Mouse (Mus musculus) hindlimb bud, embryonic 11.5 days (tissue): ENCODE measurements around the gene Spata32.

ENCODE experiments used
- DNase-seq: peaks from one replicate; pipeline ENCODE4 v3.0.0-alpha.2; 2012; ENCODE audit warnings: low read depth, low spot score; ENCODE audit errors: extremely low spot score

Spata32 gene

GRCm38 (mm10) chr11:103208458-103208857 is 9.8 kb downstream of the Spata32 start, which contains the start of gene 1700023F06Rik:
Gene 1700023F06Rik (minus strand): TSS chr11:103208558.
- no peak for DNase-seq

GRCm38 (mm10) chr11:103206203-103206602 is 12.0 kb downstream of the Spata32 start:
- DNase-seq: no peak

DNA sequence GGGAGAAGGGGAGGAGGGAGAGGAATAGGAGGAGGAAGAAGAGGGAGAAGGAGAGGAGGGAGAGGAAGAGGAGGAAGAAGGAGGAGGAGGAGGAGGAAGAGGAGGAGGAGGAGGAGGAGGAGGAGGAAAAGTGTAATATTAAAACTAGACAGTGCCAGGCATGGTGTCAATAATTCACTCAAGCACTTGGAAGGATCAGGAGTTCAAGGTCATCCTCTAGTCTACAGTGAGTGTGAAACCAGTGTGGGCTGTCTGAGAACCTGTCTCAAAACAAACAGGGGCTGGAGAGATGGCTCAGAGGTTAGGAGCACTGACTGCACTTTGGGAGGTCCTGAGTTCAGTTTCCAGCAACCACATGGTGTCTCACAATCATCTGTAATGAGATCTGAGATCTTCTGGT is 15.9 kb downstream of the Spata32 start:
- DNase-seq: no peak

- no peak for DNase-seq
Measured at GRCm38 (mm10) chr11:103201664-103202063, 16.6 kb downstream of the Spata32 start.

GRCm38 (mm10) chr11:103198911-103199803 is 19.1 kb downstream of the Spata32 start:
- DNase-seq: no peak

GRCm38 (mm10) chr11:103198339-103198738 is 19.9 kb downstream of the Spata32 start:
- DNase-seq: no peak

GRCm38 (mm10) chr11:103197340-103197739 is 20.9 kb downstream of the Spata32 start:
- no peak for DNase-seq

- no peak for DNase-seq
Measured at GRCm38 (mm10) chr11:103195656-103196055, 22.6 kb downstream of the Spata32 start.

DNA sequence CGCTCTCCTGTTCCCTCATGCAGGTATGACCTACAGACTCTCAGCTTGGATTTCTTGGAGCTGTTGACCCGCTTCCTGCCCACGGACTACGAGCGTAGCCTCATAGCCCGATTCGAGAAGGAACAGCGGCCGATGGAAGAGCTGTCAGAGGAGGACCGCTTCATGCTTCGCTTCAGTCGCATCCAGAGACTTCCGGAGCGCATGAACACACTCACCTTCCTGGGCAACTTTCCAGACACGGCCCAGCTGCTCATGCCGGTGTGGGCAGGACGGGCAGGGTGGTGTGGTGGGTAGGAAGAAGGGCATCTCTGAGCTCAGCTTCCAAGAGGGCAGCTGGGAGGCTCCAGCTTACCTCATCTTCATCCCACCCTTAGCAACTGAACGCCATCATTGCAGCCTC is 23.0 kb downstream of the Spata32 start:
- no peak for DNase-seq

DNA sequence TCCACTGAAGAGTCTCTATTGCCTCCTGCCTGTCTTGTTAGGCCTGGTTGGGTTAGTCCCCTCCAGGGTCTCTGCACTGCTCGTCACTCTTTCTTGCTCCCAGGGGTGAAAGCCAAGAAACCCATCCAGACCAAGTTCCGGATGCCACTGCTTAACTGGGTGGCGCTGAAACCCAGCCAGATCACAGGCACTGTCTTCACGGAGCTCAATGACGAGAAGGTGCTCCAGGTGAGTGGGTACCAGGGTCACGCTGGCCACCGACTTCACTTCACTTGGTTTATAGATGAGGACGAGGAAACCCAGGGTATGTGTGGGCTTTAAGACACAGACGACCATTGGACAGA is 24.4 kb downstream of the Spata32 start:
- DNase-seq: no peak

- no peak for DNase-seq
Measured at GRCm38 (mm10) chr11:103192956-103193824, 25.0 kb downstream of the Spata32 start.

- no peak for DNase-seq
Measured at GRCm38 (mm10) chr11:103192230-103192955, 25.8 kb downstream of the Spata32 start.

- DNase-seq: peak; percentile 20
Measured at GRCm38 (mm10) chr11:103184891-103185290, 33.3 kb downstream of the Spata32 start.

GRCm38 (mm10) chr11:103181911-103182310 is 36.3 kb downstream of the Spata32 start:
- DNase-seq: no peak

- DNase-seq: no peak
Measured at GRCm38 (mm10) chr11:103181349-103181748, 36.9 kb downstream of the Spata32 start.

GRCm38 (mm10) chr11:103180426-103180825 is 37.8 kb downstream of the Spata32 start:
- no peak for DNase-seq

GRCm38 (mm10) chr11:103178748-103179147 is 39.5 kb downstream of the Spata32 start:
- DNase-seq: no peak

DNA sequence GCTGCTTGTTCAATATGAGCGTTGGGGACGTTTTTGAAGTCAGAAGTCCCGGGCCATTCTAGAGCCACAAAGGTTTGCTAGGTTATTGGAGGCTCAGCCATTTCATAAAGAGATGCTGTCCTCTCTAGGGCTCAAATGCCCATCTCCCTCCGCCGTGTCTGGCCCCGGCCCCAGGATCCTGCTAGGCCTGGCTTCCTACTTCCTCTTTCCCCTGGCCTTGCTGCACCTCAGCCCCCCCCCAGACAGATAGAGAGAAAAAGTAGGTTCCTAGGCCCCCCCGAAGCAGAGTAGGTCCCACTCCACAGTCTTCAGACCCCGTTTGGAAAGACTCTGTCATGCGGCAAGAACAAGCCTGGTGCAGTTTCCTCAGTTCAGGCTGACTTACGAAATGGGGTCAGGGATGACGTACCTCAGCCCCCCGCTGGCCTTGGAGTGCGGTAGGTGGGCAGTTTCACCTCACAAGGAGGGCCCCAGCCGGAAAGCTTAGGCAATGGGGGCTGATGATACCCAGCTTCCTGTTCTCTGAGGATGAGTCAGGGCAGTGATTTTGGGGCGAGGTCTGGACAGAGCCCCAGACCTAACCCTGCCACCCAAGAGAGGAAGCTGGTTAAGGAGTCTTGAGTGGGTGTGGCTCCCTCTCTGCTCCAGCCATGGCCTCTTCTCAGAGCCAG is 40.3 kb downstream of the Spata32 start:
- no peak for DNase-seq

- no peak for DNase-seq
Measured at GRCm38 (mm10) chr11:103177216-103177615, 41.0 kb downstream of the Spata32 start.

DNA sequence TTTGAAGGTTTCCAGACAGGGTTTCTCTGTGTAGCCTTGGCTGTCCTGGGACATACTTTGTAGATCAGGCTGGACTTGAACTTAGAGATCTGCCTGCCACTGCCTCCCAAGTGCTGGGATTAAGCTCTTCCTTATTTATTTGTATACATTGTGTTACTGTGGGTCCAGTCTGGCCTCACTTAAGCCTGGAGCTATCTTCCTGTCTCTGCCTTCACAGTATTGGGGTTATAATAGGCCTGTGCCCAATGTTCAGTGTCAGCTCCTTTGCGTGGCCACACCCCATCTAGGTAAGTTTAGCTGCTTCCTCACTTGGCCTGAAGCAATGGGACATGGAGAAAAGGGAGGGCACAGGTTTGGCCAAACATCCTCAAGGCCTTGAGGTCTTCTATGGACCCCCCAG is 41.7 kb downstream of the Spata32 start:
- no peak for DNase-seq
